Mouse (Mus musculus): ENCODE results near the gene F8. TPM values are rescaled to one million over a fixed set of nuclear protein-coding genes. Genes with fewer than 3 reads are reported as not detected.
"Not testable (repeated sequence)": the region's sequence is repeated elsewhere in the genome, so short reads cannot be mapped to it uniquely, and the experiment has no call there.

The F8 gene
- polyA plus RNA-seq, 1 experiment, result not detected

DNA sequence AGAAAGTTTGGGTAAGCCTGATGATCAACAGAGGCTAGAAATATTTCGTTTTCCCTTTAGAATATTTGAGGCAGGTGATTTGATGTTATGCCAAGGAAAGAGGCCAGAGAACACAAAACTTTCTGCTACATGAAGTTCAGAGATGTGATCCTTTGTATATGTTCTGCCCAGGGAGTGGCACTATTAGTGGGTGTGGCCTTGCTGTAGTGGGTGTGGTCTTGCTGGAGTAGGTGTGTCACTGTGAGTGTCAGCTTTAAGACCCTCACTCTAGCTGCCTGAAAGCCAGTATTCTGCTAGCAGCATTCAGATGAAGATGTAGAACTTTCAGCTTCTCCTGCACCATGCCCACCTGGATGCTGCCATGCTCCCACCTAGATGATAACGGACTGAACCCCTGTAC lies 232.1 kb downstream of the F8 start:
- no peak overlapping the region for H3K4me3 ChIP-seq (ENCODE audit: insufficient read depth, low read depth, low read length)
- TF ChIP-seq POLR2A (IDR thresholded peaks at IDR 0.05; ENCODE audit: insufficient read depth, low read depth, low read length) (no peak), CTCF (IDR thresholded peaks at IDR 0.05; ENCODE audit: insufficient read depth, low read depth, low read length) (no peak)
- 79% methylated on average over 2 of the region's 2 CpGs for WGBS
- H3K4me1 ChIP-seq (ENCODE audit: control insufficient read depth, insufficient read depth, low read length), result no peaks in the 10 kb centered on the region
- no peak overlapping the region for H3K27ac ChIP-seq (ENCODE audit: insufficient read depth, low read depth, low read length)

- TF ChIP-seq POLR2A (IDR thresholded peaks at IDR 0.05; ENCODE audit: insufficient read depth, low read depth, low read length) (no peak), CTCF (IDR thresholded peaks at IDR 0.05; ENCODE audit: insufficient read depth, low read depth, low read length) (no peak)
- Histone ChIP-seq H3K27ac (ENCODE audit: insufficient read depth, low read depth, low read length) (no peak overlapping the region), H3K4me1 (ENCODE audit: control insufficient read depth, insufficient read depth, low read length) (no peaks in the 10 kb centered on the region), H3K4me3 (ENCODE audit: insufficient read depth, low read depth, low read length) (no peak overlapping the region)
- 89% methylated on average over 4 of the region's 4 CpGs for WGBS
These were observed 234.0 kb downstream of the F8 start for GRCm38 (mm10) chrX:75148414-75148813.

GRCm38 (mm10) chrX:75143124-75143555 lies 239.3 kb downstream of the F8 start:
- 16% methylated on average over 40 of the region's 42 CpGs for whole genome bisulfite sequencing
- H3K27ac ChIP-seq (ENCODE audit: insufficient read depth, low read depth, low read length); H3K4me1 ChIP-seq (ENCODE audit: control insufficient read depth, insufficient read depth, low read length): not testable (repeated sequence)
- H3K4me3 ChIP-seq (ENCODE audit: insufficient read depth, low read depth, low read length), result peak overlapping the region; percentile 33

DNA sequence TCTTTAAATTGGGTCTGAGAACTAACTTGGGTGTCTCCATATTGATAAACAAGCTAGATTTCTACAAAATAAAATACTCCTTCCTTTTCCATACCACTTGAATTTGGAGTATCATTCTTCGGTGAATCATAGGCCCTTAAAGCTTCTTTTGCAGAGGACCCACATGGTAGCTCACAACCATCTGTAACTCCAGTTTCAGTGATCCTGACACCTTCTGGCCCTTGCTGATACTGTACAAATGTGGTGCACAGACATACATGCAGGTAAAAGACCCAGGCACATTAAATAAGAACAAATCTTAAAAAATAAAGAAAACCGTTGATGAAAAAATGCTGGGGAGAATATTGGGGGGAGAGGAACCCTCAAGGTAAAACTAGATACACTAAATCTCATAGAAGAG lies 244.2 kb downstream of the F8 start:
- Histone ChIP-seq H3K27ac (ENCODE audit: insufficient read depth, low read depth, low read length) (no peak overlapping the region), H3K4me3 (ENCODE audit: insufficient read depth, low read depth, low read length) (no peak overlapping the region), H3K4me1 (ENCODE audit: control insufficient read depth, insufficient read depth, low read length) (no peaks in the 10 kb centered on the region)
- TF ChIP-seq CTCF (IDR thresholded peaks at IDR 0.05; ENCODE audit: insufficient read depth, low read depth, low read length) (no peak), POLR2A (IDR thresholded peaks at IDR 0.05; ENCODE audit: insufficient read depth, low read depth, low read length) (no peak)
- 89% methylated on average over 2 of the region's 2 CpGs for WGBS

GRCm38 (mm10) chrX:75137729-75138128 lies 244.7 kb downstream of the F8 start:
- TF ChIP-seq POLR2A (IDR thresholded peaks at IDR 0.05; ENCODE audit: insufficient read depth, low read depth, low read length), result no peak
- TF ChIP-seq CTCF (IDR thresholded peaks at IDR 0.05; ENCODE audit: insufficient read depth, low read depth, low read length), result no peak
- no peaks in the 10 kb centered on the region for H3K4me1 ChIP-seq (ENCODE audit: control insufficient read depth, insufficient read depth, low read length)
- 86% methylated on average over 2 of the region's 2 CpGs for WGBS

DNA sequence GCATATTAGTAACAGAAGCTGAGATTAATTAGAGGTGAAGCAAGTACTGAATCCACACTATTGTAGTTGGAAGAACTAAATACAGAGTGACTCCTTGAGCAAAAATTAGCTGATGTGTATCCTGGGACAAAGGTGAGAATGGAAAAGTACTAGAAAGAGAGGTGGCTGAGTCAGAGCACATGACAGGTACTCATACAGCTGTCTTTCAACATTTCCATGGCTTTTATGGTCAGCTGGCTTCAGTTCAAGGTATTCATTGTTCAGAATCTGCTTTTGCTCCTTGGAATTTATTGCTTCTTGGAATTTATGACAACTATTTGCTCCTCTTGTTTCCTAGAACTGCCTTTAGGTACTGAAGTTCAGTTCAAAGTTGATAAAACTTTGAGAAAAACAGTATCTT lies 245.5 kb downstream of the F8 start:
- Histone ChIP-seq H3K4me3 (ENCODE audit: insufficient read depth, low read depth, low read length) (no peak overlapping the region), H3K27ac (ENCODE audit: insufficient read depth, low read depth, low read length) (no peak overlapping the region), H3K4me1 (ENCODE audit: control insufficient read depth, insufficient read depth, low read length) (no peaks in the 10 kb centered on the region)
- TF ChIP-seq CTCF (IDR thresholded peaks at IDR 0.05; ENCODE audit: insufficient read depth, low read depth, low read length) (no peak), POLR2A (IDR thresholded peaks at IDR 0.05; ENCODE audit: insufficient read depth, low read depth, low read length) (no peak)

More at GRCm38 (mm10) chrX:75137729-75138128, 244.7 kb downstream of the F8 start:
- no peak overlapping the region for H3K4me3 ChIP-seq (ENCODE audit: insufficient read depth, low read depth, low read length)
- no peak overlapping the region for H3K27ac ChIP-seq (ENCODE audit: insufficient read depth, low read depth, low read length)

- no peak for TF ChIP-seq POLR2A (IDR thresholded peaks at IDR 0.05; ENCODE audit: insufficient read depth, low read depth, low read length)
- Histone ChIP-seq H3K4me1 (ENCODE audit: control insufficient read depth, insufficient read depth, low read length) (no peaks in the 10 kb centered on the region), H3K4me3 (ENCODE audit: insufficient read depth, low read depth, low read length) (peak within 1 kb of the TSS; percentile 80), H3K27ac (ENCODE audit: insufficient read depth, low read depth, low read length) (peak within 1 kb of the TSS; percentile 58)
- WGBS, result 17% methylated on average over 36 of the region's 36 CpGs
These were observed 251.8 kb downstream of the F8 start, which contains the start of gene Mpp1 for GRCm38 (mm10) chrX:75130467-75131160. Gene Mpp1, minus strand, starts transcription at chrX:75131016.

DNA sequence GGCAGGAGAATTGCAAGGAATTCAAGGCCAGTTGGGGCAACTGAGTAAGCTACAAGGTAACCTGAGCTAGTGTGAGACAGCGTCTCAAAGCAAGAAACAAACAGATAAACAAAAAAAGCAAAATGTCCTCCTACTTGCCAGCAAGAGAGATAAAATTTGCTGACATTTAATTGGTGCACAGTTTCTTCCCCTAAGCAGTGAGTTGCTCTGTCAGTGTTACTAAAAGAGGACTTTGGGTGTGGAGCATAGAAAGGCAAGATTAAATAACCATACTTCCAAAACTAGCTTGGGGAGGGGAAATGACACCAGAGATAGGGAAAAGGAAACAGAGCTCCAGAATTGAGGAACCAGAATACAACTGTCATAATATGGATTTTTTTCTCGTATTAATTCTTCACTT lies 252.9 kb downstream of the F8 start:
- 68% methylated on average over 2 of the region's 2 CpGs for WGBS
- no peak overlapping the region for H3K27ac ChIP-seq (ENCODE audit: insufficient read depth, low read depth, low read length)
- TF ChIP-seq CTCF (IDR thresholded peaks at IDR 0.05; ENCODE audit: insufficient read depth, low read depth, low read length) (no peak), POLR2A (IDR thresholded peaks at IDR 0.05; ENCODE audit: insufficient read depth, low read depth, low read length) (no peak)
- H3K4me1 ChIP-seq (ENCODE audit: control insufficient read depth, insufficient read depth, low read length), result no peaks in the 10 kb centered on the region
- H3K4me3 ChIP-seq (ENCODE audit: insufficient read depth, low read depth, low read length), result no peak overlapping the region

GRCm38 (mm10) chrX:75128333-75128980 lies 254.0 kb downstream of the F8 start:
- no peaks in the 10 kb centered on the region for H3K4me1 ChIP-seq (ENCODE audit: control insufficient read depth, insufficient read depth, low read length)
- no peak for TF ChIP-seq CTCF (IDR thresholded peaks at IDR 0.05; ENCODE audit: insufficient read depth, low read depth, low read length)
- TF ChIP-seq POLR2A (IDR thresholded peaks at IDR 0.05; ENCODE audit: insufficient read depth, low read depth, low read length), result no peak
- no peak overlapping the region for H3K27ac ChIP-seq (ENCODE audit: insufficient read depth, low read depth, low read length)
- H3K4me3 ChIP-seq (ENCODE audit: insufficient read depth, low read depth, low read length), result no peak overlapping the region
